Mouse (Mus musculus) kidney, embryonic 15.5 days (tissue): ENCODE data around the gene Guf1. TPM values are rescaled to one million over a fixed set of nuclear protein-coding genes. Genes with fewer than 3 reads are reported as not detected.

Source experiments
- ATAC-seq: fragments of 200-750 bp; cut with Nextera tagmentation; replicated peaks from 2 replicates; pipeline ENCODE4 v1.8.0; 2017; ENCODE audit warnings: moderate TSS enrichment; ENCODE audit not compliant: low FRiP score
- H3K27ac ChIP-seq: fragments of 300-500 bp; sonication (generic); 2 replicates; pipeline ENCODE4 v1.5.1; 2015; ENCODE audit warnings: mild to moderate bottlenecking, inconsistent platforms
- H3K27me3 ChIP-seq: fragments of 300-500 bp; sonication (generic); 2 replicates; pipeline ENCODE4 v1.6.1; 2015; ENCODE audit warnings: inconsistent platforms
- H3K36me3 ChIP-seq: fragments of 300-500 bp; sonication (generic); 2 replicates; pipeline ENCODE4 v1.6.1; 2015; ENCODE audit warnings: inconsistent platforms
- H3K4me1 ChIP-seq: fragments of 300-500 bp; sonication (generic); 2 replicates; pipeline ENCODE4 v1.6.1; 2015; ENCODE audit warnings: inconsistent platforms
- H3K4me2 ChIP-seq: fragments of 300-500 bp; sonication (generic); 2 replicates; pipeline ENCODE4 v1.6.1; 2015; ENCODE audit warnings: moderate library complexity, mild to moderate bottlenecking, inconsistent platforms
- H3K4me3 ChIP-seq: fragments of 300-500 bp; sonication (generic); replicated peaks from 2 replicates; pipeline ENCODE4 v1.5.1; 2015; ENCODE audit warnings: mild to moderate bottlenecking, inconsistent platforms
- H3K9ac ChIP-seq: fragments of 300-500 bp; sonication (generic); 2 replicates; pipeline ENCODE4 v1.6.1; 2015; ENCODE audit warnings: mild to moderate bottlenecking, inconsistent platforms
- H3K9me3 ChIP-seq: fragments of 300-500 bp; sonication (generic); replicated peaks from 2 replicates; pipeline ENCODE4 v1.6.1; 2016; ENCODE audit warnings: inconsistent platforms
- WGBS: fragments of 180-500 bp; shearing (Covaris S2); methylation state at CpG from one replicate; pipeline ENCODE4 v1.1.7; 2015; ENCODE audit warnings: mixed read lengths; 5-methylcytosine and 5-hydroxymethylcytosine counted together
- polyA plus RNA-seq: library from polyadenylated mRNA; unstranded; fragments of >200 nt; fragmentation: Nextera tagmentation; extraction: Ambion mirVana; gene quantifications from 2 replicates; pipeline ENCODE4 v1.2.1, GENCODE M21; 2015

Guf1 gene
- 48.3 and 50.2 TPM in 2 replicates for polyA plus RNA-seq

GRCm38 (mm10) chr5:69556628-69557403, at the start of gene Guf1:
Guf1 (plus strand) TSS chr5:69556923.
- Histone ChIP-seq H3K4me3 (peak within 1 kb of the TSS; percentile 94), H3K9ac (peak within 1 kb of the TSS; percentile 96), H3K4me1 (0 out of 2 replicates have a peak, but pooled peaks cover 6% of the 10 kb centered on the region), H3K27ac (peak within 1 kb of the TSS; percentile 85), H3K27me3 (no peaks in the 10 kb centered on the region), H3K9me3 (no peaks in the 10 kb centered on the region), H3K36me3 (peaks cover 23% of the 10 kb centered on the region), H3K4me2 (peak within 1 kb of the TSS; percentile 63)
- under 1% methylated on average over 72 of the region's 72 CpGs for WGBS
- ATAC-seq = peak; percentile 95

GRCm38 (mm10) chr5:69507045-69507444, 49.7 kb upstream of the Guf1 start:
- Histone ChIP-seq H3K4me3 (no peak overlapping the region), H3K27ac (no peak overlapping the region), H3K9me3 (no peaks in the 10 kb centered on the region), H3K4me2 (no peak overlapping the region), H3K27me3 (no peaks in the 10 kb centered on the region), H3K9ac (no peak overlapping the region), H3K36me3 (no peaks in the 10 kb centered on the region), H3K4me1 (no peaks in the 10 kb centered on the region)
- ATAC-seq = no peak
- 85% methylated on average over 3 of the region's 3 CpGs for WGBS

- Histone ChIP-seq H3K27me3 (no peaks in the 10 kb centered on the region), H3K4me1 (no peaks in the 10 kb centered on the region), H3K27ac (no peak overlapping the region), H3K9me3 (no peaks in the 10 kb centered on the region), H3K36me3 (no peaks in the 10 kb centered on the region), H3K4me3 (no peak overlapping the region), H3K9ac (no peak overlapping the region), H3K4me2 (no peak overlapping the region)
- 29% methylated on average over 3 of the region's 3 CpGs for WGBS
- ATAC-seq = no peak
Measured at GRCm38 (mm10) chr5:69511631-69512030, 45.1 kb upstream of the Guf1 start.

- ATAC-seq = 0 out of 2 replicates have a peak, but pooled peaks have one; percentile 60
- Histone ChIP-seq H3K9me3 (no peaks in the 10 kb centered on the region), H3K9ac (no peak overlapping the region), H3K27me3 (no peaks in the 10 kb centered on the region), H3K36me3 (no peaks in the 10 kb centered on the region), H3K27ac (no peak overlapping the region), H3K4me2 (no peak overlapping the region), H3K4me1 (no peaks in the 10 kb centered on the region), H3K4me3 (no peak overlapping the region)
- whole genome bisulfite sequencing = 35% methylated on average over 4 of the region's 4 CpGs
Measured at GRCm38 (mm10) chr5:69512203-69512602, 44.5 kb upstream of the Guf1 start.

GRCm38 (mm10) chr5:69520661-69521278, 36.0 kb upstream of the Guf1 start:
- Histone ChIP-seq H3K9me3 (no peaks in the 10 kb centered on the region), H3K9ac (no peak overlapping the region), H3K4me3 (no peak overlapping the region), H3K27ac (no peak overlapping the region), H3K4me1 (no peaks in the 10 kb centered on the region), H3K4me2 (no peak overlapping the region), H3K36me3 (no peaks in the 10 kb centered on the region), H3K27me3 (no peaks in the 10 kb centered on the region)
- WGBS = 39% methylated on average over 7 of the region's 7 CpGs
- ATAC-seq = no peak

GRCm38 (mm10) chr5:69522064-69522463, 34.7 kb upstream of the Guf1 start:
- Histone ChIP-seq H3K36me3 (no peaks in the 10 kb centered on the region), H3K27ac (no peak overlapping the region), H3K4me1 (no peaks in the 10 kb centered on the region), H3K4me3 (no peak overlapping the region), H3K4me2 (no peak overlapping the region), H3K27me3 (no peaks in the 10 kb centered on the region), H3K9ac (no peak overlapping the region), H3K9me3 (no peaks in the 10 kb centered on the region)
- ATAC-seq = no peak
- whole genome bisulfite sequencing = 69% methylated on average over 5 of the region's 5 CpGs

- ATAC-seq = no peak
- no peaks in the 10 kb centered on the region for H3K4me1 ChIP-seq
- no peaks in the 10 kb centered on the region for H3K36me3 ChIP-seq
- no peak overlapping the region for H3K27ac ChIP-seq
- no peak overlapping the region for H3K4me2 ChIP-seq
- no peak overlapping the region for H3K4me3 ChIP-seq
- no peaks in the 10 kb centered on the region for H3K9me3 ChIP-seq
- no peaks in the 10 kb centered on the region for H3K27me3 ChIP-seq
- no peak overlapping the region for H3K9ac ChIP-seq
Measured at GRCm38 (mm10) chr5:69523944-69524343, 32.8 kb upstream of the Guf1 start.

GRCm38 (mm10) chr5:69541680-69542079, 15.0 kb upstream of the Guf1 start:
- no peaks in the 10 kb centered on the region for H3K9me3 ChIP-seq
- no peaks in the 10 kb centered on the region for H3K4me1 ChIP-seq
- no peak overlapping the region for H3K4me3 ChIP-seq
- ATAC-seq = no peak
- WGBS = 90% methylated on average over 1 of the region's 1 CpGs
- H3K27me3 ChIP-seq = no peaks in the 10 kb centered on the region
- no peak overlapping the region for H3K4me2 ChIP-seq
- no peaks in the 10 kb centered on the region for H3K36me3 ChIP-seq
- H3K27ac ChIP-seq = no peak overlapping the region
- no peak overlapping the region for H3K9ac ChIP-seq

GRCm38 (mm10) chr5:69542489-69542888, 14.2 kb upstream of the Guf1 start, which contains the start of gene Yipf7:
Yipf7 (minus strand) TSS chr5:69542648.
- 65% methylated on average over 4 of the region's 4 CpGs for WGBS

GRCm38 (mm10) chr5:69557404-69557935, 747 bp downstream of the Guf1 start:
- H3K4me1 ChIP-seq = 0 out of 2 replicates have a peak, but pooled peaks cover 6% of the 10 kb centered on the region
- peaks cover 27% of the 10 kb centered on the region for H3K36me3 ChIP-seq
- peak overlapping the region; percentile 96 for H3K9ac ChIP-seq
- H3K4me3 ChIP-seq = peak overlapping the region; percentile 94
- H3K27ac ChIP-seq = peak overlapping the region; percentile 85
- no peaks in the 10 kb centered on the region for H3K9me3 ChIP-seq
- no peaks in the 10 kb centered on the region for H3K27me3 ChIP-seq
- H3K4me2 ChIP-seq = peak overlapping the region; percentile 63
- 11% methylated on average over 16 of the region's 16 CpGs for WGBS
- ATAC-seq = no peak

More at GRCm38 (mm10) chr5:69542489-69542888, 14.2 kb upstream of the Guf1 start, which contains the start of gene Yipf7:
- H3K9me3 ChIP-seq = no peaks in the 10 kb centered on the region
- no peak for ATAC-seq
- H3K27me3 ChIP-seq = no peaks in the 10 kb centered on the region
- H3K4me1 ChIP-seq = no peaks in the 10 kb centered on the region
- no peaks in the 10 kb centered on the region for H3K36me3 ChIP-seq
- no peak within 1 kb of the TSS for H3K4me2 ChIP-seq
- H3K27ac ChIP-seq = no peak within 1 kb of the TSS
- H3K9ac ChIP-seq = no peak within 1 kb of the TSS
- H3K4me3 ChIP-seq = no peak within 1 kb of the TSS

GRCm38 (mm10) chr5:69591640-69592461, 35.1 kb downstream of the Guf1 start, which contains the start of gene Gnpda2:
Gnpda2 (minus strand) TSS chr5:69592340.
- peak within 1 kb of the TSS; percentile 83 for H3K4me3 ChIP-seq
- H3K9me3 ChIP-seq = no peaks in the 10 kb centered on the region
- peak within 1 kb of the TSS; percentile 90 for H3K27ac ChIP-seq
- no peaks in the 10 kb centered on the region for H3K27me3 ChIP-seq
- peak within 1 kb of the TSS; percentile 80 for H3K4me2 ChIP-seq
- H3K4me1 ChIP-seq = peaks cover 9% of the 10 kb centered on the region; the same call in 1 of the 2 replicates
- H3K36me3 ChIP-seq = peaks cover 13% of the 10 kb centered on the region
- peak within 1 kb of the TSS; percentile 81 for H3K9ac ChIP-seq
- ATAC-seq = peak; percentile 99
- WGBS = 1% methylated on average over 42 of the region's 42 CpGs
